ENCODE assay signal across 22 mouse cellular contexts in the genomic region with DNA sequence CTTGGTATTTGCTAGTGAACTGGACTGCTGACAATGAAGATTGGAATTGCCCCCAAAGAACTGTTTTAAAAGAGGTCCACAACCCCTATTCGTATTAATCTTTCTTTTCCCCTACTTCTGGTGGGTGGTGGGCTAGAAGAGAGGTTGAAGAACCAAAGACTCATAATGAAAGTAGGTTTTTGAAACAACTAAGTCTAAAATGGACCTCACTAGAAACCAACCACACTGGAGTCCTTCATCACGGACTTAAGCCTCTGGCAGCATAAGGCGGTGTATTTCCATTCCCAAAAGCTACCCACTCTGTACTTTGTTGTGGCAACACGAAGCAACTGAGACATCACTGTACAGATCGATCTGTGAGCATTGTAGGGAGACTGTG.
"Had no signal": no experiment of that assay in that cellular context is flagged by ENCODE, and none has a peak within 500 bp of the region (broad histone marks: within the 10 kb centered on the region; RNA-seq: fewer than 3 reads in every experiment).

No protein-coding gene starts in this region.

- ATAC-seq: liver, postnatal 0 days; lung, postnatal 0 days; midbrain, embryonic 16.5 days had no signal

- H3K4me1 ChIP-seq: liver, embryonic 15.5 days; lung, embryonic 15.5 days; stomach, embryonic 15.5 days had no signal

- H3K27ac ChIP-seq: liver, embryonic 15.5 days; lung, embryonic 15.5 days; macrophage; midbrain, embryonic 10.5 days; midbrain, embryonic 12.5 days; neural tube, embryonic 13.5 days; neural tube, embryonic 15.5 days; stomach, embryonic 15.5 days; stomach, postnatal 0 days had no signal

- H3K27me3 ChIP-seq: lung, embryonic 15.5 days; neural tube, embryonic 15.5 days; stomach, embryonic 15.5 days had no signal

- H3K4me3 ChIP-seq: liver, embryonic 15.5 days; lung, embryonic 15.5 days; megakaryocyte, embryonic 14.5 days; midbrain, embryonic 10.5 days; midbrain, embryonic 12.5 days; myocyte; neural tube, embryonic 13.5 days; neural tube, embryonic 15.5 days; stomach, embryonic 15.5 days had no signal

- DNase-seq: liver, postnatal 0 days; lung, adult 2 months; lung, postnatal 14 days; lung, postnatal 36 days; midbrain, embryonic 14.5 days; right cerebral cortex, postnatal 14 days; thymus, adult 2 months; thymus, postnatal 25 days; thymus, postnatal 4 days had no signal

- H3K36me3 ChIP-seq: liver, embryonic 15.5 days; lung, embryonic 15.5 days; midbrain, embryonic 10.5 days; midbrain, embryonic 12.5 days; neural tube, embryonic 13.5 days; neural tube, embryonic 15.5 days; stomach, embryonic 15.5 days had no signal
